Mouse (Mus musculus): ENCODE measurements around the gene Ndufa1.
"Not testable (repeated sequence)": the region's sequence is repeated elsewhere in the genome, so short reads cannot be mapped to it uniquely, and the experiment has no call there.

GRCm38 (mm10) chrX:37222158-37222557 is 31.2 kb upstream of the Ndufa1 start, which contains the start of gene Rhox1:
- TF ChIP-seq POLR2A (IDR thresholded peaks at IDR 0.05; ENCODE audit: control insufficient read depth, low read depth, low read length); CTCF (IDR thresholded peaks at IDR 0.05; ENCODE audit: control insufficient read depth, insufficient read depth, insufficient replicate concordance, low read depth, low read length): not testable (repeated sequence)

All from testis, adult 2 months (tissue).